Mouse (Mus musculus): ENCODE measurements around the gene Grcc10. TPM values are rescaled to one million over a fixed set of nuclear protein-coding genes. Genes with fewer than 3 reads are reported as not detected.

Gene Grcc10
- polyA plus RNA-seq, 1 experiment from 2014 or later = 76.4 TPM

DNA sequence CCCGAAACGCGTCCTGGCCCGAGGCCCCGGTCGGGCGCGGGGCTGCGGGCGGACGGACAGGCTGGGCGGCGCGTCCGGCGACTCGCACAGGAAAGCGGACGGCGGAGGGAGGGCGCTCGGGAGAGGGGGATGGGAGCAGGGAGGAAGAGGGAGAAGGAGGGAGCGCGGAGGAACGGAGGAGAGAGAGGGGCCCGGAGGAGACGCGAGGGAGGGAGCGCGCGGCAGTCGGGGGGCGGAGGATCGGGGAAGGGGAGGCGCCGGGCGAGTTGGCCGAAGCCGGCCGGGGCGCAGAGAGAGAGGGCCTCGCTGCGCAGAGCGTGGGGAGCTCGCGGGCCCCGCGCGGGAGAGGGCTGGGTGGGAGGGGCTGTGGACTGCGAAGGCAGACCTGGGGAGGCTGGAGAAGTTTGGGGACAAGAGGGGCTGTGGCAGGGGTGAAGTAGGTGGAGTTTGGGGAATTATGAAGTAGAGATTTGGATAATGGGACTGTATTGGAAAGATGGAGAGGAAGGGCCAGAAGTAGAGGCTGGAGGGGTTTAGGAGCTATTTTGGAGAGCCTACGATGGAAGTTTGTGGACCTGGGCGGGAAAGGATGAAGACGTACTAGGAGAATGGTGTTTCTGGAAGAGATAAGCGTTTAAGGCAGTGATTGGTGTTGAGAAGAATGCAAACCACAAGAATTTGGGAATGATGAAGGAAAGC lies 15.6 kb upstream of the Grcc10 start:
- H3K4me3 ChIP-seq (replicated peaks) = peak overlapping the region; percentile 65
- H3K9ac ChIP-seq = peak overlapping the region; percentile 58
- H3K27ac ChIP-seq (replicated peaks) = peak overlapping the region; percentile 74
- no peaks in the 10 kb centered on the region for H3K9me3 ChIP-seq (replicated peaks)
- H3K27me3 ChIP-seq = peaks cover 90% of the 10 kb centered on the region
- peak overlapping the region; percentile 77 for H3K4me2 ChIP-seq
- 1% methylated on average over 52 of the region's 54 CpGs for WGBS (ENCODE audit: insufficient replicate concordance)
- peak; percentile 47 for ATAC-seq (ENCODE audit: insufficient read depth)
- peaks cover 41% of the 10 kb centered on the region for H3K4me1 ChIP-seq (replicated peaks)
- 0 out of 2 replicates have a peak, but pooled peaks cover 5% of the 10 kb centered on the region for H3K36me3 ChIP-seq (replicated peaks)

DNA sequence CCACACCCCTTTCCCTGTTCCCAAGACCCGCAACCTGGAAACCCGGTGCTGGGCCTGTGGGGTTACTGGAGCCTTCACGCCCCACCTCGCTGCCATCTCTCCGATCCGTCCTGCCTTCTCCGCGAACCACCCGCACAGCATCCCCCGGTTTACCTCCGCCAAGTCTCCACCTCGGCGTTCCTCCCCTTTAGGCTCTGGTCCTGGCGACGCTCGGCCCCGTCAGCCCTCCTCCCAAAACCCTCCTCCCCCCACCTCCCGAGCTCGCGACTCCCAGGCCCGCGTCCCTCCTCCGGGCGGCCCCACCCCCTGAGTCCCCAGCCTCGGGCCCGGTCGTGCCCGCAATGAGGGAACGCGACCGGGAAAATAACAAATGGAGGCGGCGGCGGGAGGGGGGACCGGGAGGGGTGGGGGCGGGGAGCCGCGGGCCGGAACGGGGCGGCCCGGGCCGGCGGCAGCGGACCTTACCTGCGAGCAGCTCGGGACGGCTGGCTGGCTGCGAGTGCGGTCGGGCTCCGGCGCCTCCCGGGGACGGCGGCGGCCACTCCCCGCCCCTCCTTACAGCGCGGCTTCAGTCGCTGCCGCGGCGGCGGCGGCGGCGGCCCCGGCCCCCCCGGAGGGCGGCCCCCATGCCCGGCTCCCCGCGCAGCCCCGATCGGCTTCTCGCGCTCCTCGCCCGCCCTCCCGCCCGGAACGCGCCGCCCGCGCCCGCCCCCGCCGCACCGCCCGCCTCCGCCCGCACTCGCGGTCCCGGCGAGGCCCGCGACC lies 14.8 kb upstream of the Grcc10 start, which contains the start of the genes Gm45234 and Atn1:
Gene Gm45234 (minus strand): TSS at position 191 of the 765 bp plus-strand sequence.
Gene Atn1 (minus strand): TSS at position 694 of the 765 bp plus-strand sequence.
- Histone ChIP-seq H3K27ac (replicated peaks) (peak within 1 kb of the TSS; percentile 74), H3K4me3 (replicated peaks) (peak within 1 kb of the TSS; percentile 65), H3K27me3 (peaks cover 82% of the 10 kb centered on the region), H3K9me3 (replicated peaks) (no peaks in the 10 kb centered on the region), H3K4me1 (replicated peaks) (peaks cover 41% of the 10 kb centered on the region), H3K36me3 (replicated peaks) (0 out of 2 replicates have a peak, but pooled peaks cover 5% of the 10 kb centered on the region), H3K9ac (peak within 1 kb of the TSS; percentile 58), H3K4me2 (peak within 1 kb of the TSS; percentile 77)
- WGBS (ENCODE audit: insufficient replicate concordance) = 1% methylated on average over 48 of the region's 100 CpGs
- ATAC-seq (ENCODE audit: insufficient read depth) = peak; percentile 49

- 19% methylated on average over 3 of the region's 3 CpGs for WGBS (ENCODE audit: insufficient replicate concordance)
- Histone ChIP-seq H3K4me2 (peak overlapping the region; percentile 77), H3K9me3 (replicated peaks) (no peaks in the 10 kb centered on the region), H3K4me1 (replicated peaks) (peaks cover 41% of the 10 kb centered on the region), H3K4me3 (replicated peaks) (peak overlapping the region; percentile 65), H3K36me3 (replicated peaks) (0 out of 2 replicates have a peak, but pooled peaks cover 5% of the 10 kb centered on the region), H3K27ac (replicated peaks) (no peak overlapping the region), H3K27me3 (peaks cover 76% of the 10 kb centered on the region), H3K9ac (0 out of 2 replicates have a peak overlapping the region, but pooled peaks have one; percentile 58)
- no peak for ATAC-seq (ENCODE audit: insufficient read depth)
Observed at GRCm38 (mm10) chr6:124755306-124755705, 14.1 kb upstream of the Grcc10 start.

- ATAC-seq (ENCODE audit: insufficient read depth) = no peak
- WGBS (ENCODE audit: insufficient replicate concordance) = 79% methylated on average over 2 of the region's 2 CpGs
- no peak overlapping the region for H3K4me2 ChIP-seq
- 0 out of 2 replicates have a peak, but pooled peaks cover 5% of the 10 kb centered on the region for H3K36me3 ChIP-seq (replicated peaks)
- H3K9ac ChIP-seq = no peak overlapping the region
- H3K4me3 ChIP-seq (replicated peaks) = no peak overlapping the region
- H3K27ac ChIP-seq (replicated peaks) = no peak overlapping the region
- H3K27me3 ChIP-seq = peaks cover 61% of the 10 kb centered on the region
- H3K9me3 ChIP-seq (replicated peaks) = no peaks in the 10 kb centered on the region
- peaks cover 38% of the 10 kb centered on the region for H3K4me1 ChIP-seq (replicated peaks)
Observed at GRCm38 (mm10) chr6:124753861-124754260, 12.7 kb upstream of the Grcc10 start.

DNA sequence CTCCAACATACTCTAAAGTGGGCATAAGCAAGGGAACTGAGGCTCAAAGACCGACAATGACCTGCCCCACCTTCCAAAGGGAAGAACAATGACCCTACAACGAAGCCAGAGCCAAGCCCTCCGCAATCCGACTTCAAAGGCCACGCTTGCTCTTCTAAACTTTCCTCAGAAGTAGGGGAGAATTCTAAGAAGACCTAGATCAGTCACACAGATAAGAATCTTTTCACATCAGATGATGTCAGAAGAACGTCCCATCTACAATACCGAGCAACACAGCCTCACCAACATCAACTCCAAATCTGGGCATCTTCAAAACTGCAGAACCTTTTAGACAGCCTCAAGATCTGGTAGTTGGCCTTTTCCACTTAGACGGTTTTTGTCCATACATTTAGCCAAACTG lies 9.2 kb upstream of the Grcc10 start:
- H3K27ac ChIP-seq (replicated peaks) = no peak overlapping the region
- 65% methylated on average over 8 of the region's 8 CpGs for WGBS (ENCODE audit: insufficient replicate concordance)
- 0 out of 2 replicates have a peak, but pooled peaks cover 5% of the 10 kb centered on the region for H3K36me3 ChIP-seq (replicated peaks)
- H3K4me2 ChIP-seq = no peak overlapping the region
- no peak for ATAC-seq (ENCODE audit: insufficient read depth)
- H3K4me1 ChIP-seq (replicated peaks) = peaks cover 26% of the 10 kb centered on the region
- no peak overlapping the region for H3K9ac ChIP-seq
- no peaks in the 10 kb centered on the region for H3K9me3 ChIP-seq (replicated peaks)
- H3K27me3 ChIP-seq = peaks cover 27% of the 10 kb centered on the region
- no peak overlapping the region for H3K4me3 ChIP-seq (replicated peaks)

DNA sequence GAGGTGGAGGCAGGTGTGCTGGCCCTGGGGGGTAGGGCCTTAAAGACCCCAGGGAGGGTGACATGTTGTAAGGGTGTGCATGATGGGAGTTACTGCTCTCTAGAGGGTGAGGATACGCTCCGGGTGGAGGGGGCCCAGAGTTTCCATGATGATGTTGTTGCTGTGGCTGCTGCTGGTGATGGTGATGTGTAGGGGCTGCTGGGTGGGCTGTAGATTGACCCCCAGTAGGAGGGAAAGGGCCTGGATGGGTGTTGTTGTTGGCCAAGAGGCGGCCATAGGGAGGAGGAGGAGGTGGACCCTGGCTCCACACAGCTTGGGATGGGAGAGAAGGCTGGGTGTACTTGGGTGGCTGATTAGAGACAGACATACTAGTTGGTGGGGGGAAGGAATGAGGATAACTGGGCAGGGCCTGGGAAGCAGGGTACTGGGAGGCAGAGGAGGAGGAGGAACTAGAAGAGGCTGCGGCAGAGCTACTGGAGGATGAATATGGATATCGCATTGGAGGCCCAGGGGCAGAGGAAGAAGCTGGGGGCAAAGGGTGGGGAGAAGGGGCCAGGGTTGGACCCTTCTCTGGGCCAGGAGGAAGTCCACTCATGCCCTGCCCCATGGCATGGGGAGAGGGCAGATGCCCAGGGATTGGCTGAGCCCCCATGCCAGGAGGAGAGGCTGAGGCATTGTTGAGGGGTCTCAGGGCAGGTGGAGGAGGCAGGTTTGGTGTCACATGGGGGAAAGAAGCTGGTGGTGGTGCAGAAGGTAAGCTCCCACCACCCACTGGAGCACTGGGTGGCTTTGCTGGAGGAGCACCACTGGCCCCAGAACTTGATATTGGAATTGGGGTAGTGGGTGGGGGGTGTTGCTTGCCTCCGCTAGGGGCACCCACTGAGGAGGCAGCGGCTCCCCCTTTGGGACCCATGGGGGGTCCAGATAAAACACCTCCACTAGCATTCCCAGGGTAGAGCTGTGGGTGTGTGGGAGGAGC lies 5.8 kb upstream of the Grcc10 start:
- Histone ChIP-seq H3K9me3 (replicated peaks) (no peaks in the 10 kb centered on the region), H3K4me3 (replicated peaks) (peak overlapping the region; percentile 71; the same call in 1 of the 2 replicates), H3K9ac (no peak overlapping the region), H3K4me1 (replicated peaks) (peaks cover 22% of the 10 kb centered on the region), H3K36me3 (replicated peaks) (no peaks in the 10 kb centered on the region), H3K27me3 (no peaks in the 10 kb centered on the region; the same call in 1 of the 2 replicates), H3K4me2 (peak overlapping the region; percentile 100), H3K27ac (replicated peaks) (no peak overlapping the region)
- WGBS (ENCODE audit: insufficient replicate concordance) = 77% methylated on average over 7 of the region's 7 CpGs
- ATAC-seq (ENCODE audit: insufficient read depth) = no peak

- Histone ChIP-seq H3K27me3 (no peaks in the 10 kb centered on the region; the same call in 1 of the 2 replicates), H3K9me3 (replicated peaks) (no peaks in the 10 kb centered on the region), H3K27ac (replicated peaks) (peak overlapping the region; percentile 87), H3K4me3 (replicated peaks) (peak overlapping the region; percentile 71), H3K9ac (peak overlapping the region; percentile 92), H3K36me3 (replicated peaks) (no peaks in the 10 kb centered on the region), H3K4me2 (peak overlapping the region; percentile 100), H3K4me1 (replicated peaks) (peaks cover 28% of the 10 kb centered on the region)
- WGBS (ENCODE audit: insufficient replicate concordance) = 24% methylated on average over 8 of the region's 8 CpGs
- no peak for ATAC-seq (ENCODE audit: insufficient read depth)
Observed at GRCm38 (mm10) chr6:124746296-124746605, 5.1 kb upstream of the Grcc10 start.

- peaks cover 31% of the 10 kb centered on the region for H3K4me1 ChIP-seq (replicated peaks)
- H3K4me2 ChIP-seq = peak overlapping the region; percentile 100
- ATAC-seq (ENCODE audit: insufficient read depth) = peak; percentile 79
- H3K9me3 ChIP-seq (replicated peaks) = no peaks in the 10 kb centered on the region
- peak overlapping the region; percentile 71 for H3K4me3 ChIP-seq (replicated peaks)
- H3K36me3 ChIP-seq (replicated peaks) = no peaks in the 10 kb centered on the region
- H3K27me3 ChIP-seq = no peaks in the 10 kb centered on the region; the same call in 1 of the 2 replicates
- WGBS (ENCODE audit: insufficient replicate concordance) = under 1% methylated on average over 85 of the region's 85 CpGs
- H3K27ac ChIP-seq (replicated peaks) = peak overlapping the region; percentile 87
- H3K9ac ChIP-seq = peak overlapping the region; percentile 92
Observed at GRCm38 (mm10) chr6:124745490-124746295, 4.5 kb upstream of the Grcc10 start.

- H3K9ac ChIP-seq = peak overlapping the region; percentile 92; the same call in 1 of the 2 replicates
- 65% methylated on average over 26 of the region's 26 CpGs for WGBS (ENCODE audit: insufficient replicate concordance)
- H3K27ac ChIP-seq (replicated peaks) = peak overlapping the region; percentile 54
Observed at GRCm38 (mm10) chr6:124744755-124745321, 3.7 kb upstream of the Grcc10 start.

More at GRCm38 (mm10) chr6:124744755-124745321, 3.7 kb upstream of the Grcc10 start:
- Histone ChIP-seq H3K4me1 (replicated peaks) (peaks cover 40% of the 10 kb centered on the region), H3K4me3 (replicated peaks) (peak overlapping the region; percentile 71), H3K9me3 (replicated peaks) (no peaks in the 10 kb centered on the region), H3K4me2 (peak overlapping the region; percentile 100), H3K27me3 (no peaks in the 10 kb centered on the region), H3K36me3 (replicated peaks) (no peaks in the 10 kb centered on the region)
- ATAC-seq (ENCODE audit: insufficient read depth) = no peak
